Mouse (Mus musculus) stomach, embryonic 14.5 days (tissue): Measurements from ENCODE around the gene Ly86. TPM values are rescaled to one million over a fixed set of nuclear protein-coding genes. Genes with fewer than 3 reads are reported as not detected.
A peak's percentile ranks its signal among the peaks of the same experiment; 100 is the strongest.

Experiments
- ATAC-seq: fragments of 200-750 bp; cut with Nextera tagmentation; 2 replicates; pipeline ENCODE4 v1.8.0; 2017; ENCODE audit warnings: low read depth, moderate TSS enrichment; ENCODE audit not compliant: insufficient number of reproducible peaks, insufficient read depth, low FRiP score
- H3K27ac ChIP-seq: fragments of 300-500 bp; sonication (generic); 2 replicates; pipeline ENCODE4 v1.5.1; 2014; ENCODE audit warnings: mild to moderate bottlenecking, low read length, moderate library complexity, mixed read lengths
- H3K27me3 ChIP-seq: fragments of 300-500 bp; sonication (generic); 2 replicates; pipeline ENCODE4 v1.6.1; 2014; ENCODE audit warnings: low read length, control low read depth, mixed read lengths; ENCODE audit not compliant: control insufficient read depth, insufficient read depth
- H3K36me3 ChIP-seq: fragments of 300-500 bp; sonication (generic); 2 replicates; pipeline ENCODE4 v1.6.1; 2014; ENCODE audit warnings: mild to moderate bottlenecking, control low read depth, low read length, moderate library complexity, mixed read lengths; ENCODE audit not compliant: control insufficient read depth, insufficient read depth
- H3K4me1 ChIP-seq: fragments of 300-500 bp; sonication (generic); 2 replicates; pipeline ENCODE4 v1.6.1; 2014; ENCODE audit warnings: low read length, control low read depth, mixed read lengths; ENCODE audit not compliant: control insufficient read depth, insufficient read depth
- H3K4me2 ChIP-seq: fragments of 300-500 bp; sonication (generic); replicated peaks from 2 replicates; pipeline ENCODE4 v1.6.1; 2014; ENCODE audit warnings: low read depth, low read length, control low read depth
- H3K4me3 ChIP-seq: fragments of 300-500 bp; sonication (generic); 2 replicates; pipeline ENCODE4 v1.5.1; 2014; ENCODE audit warnings: low read depth, low read length, control low read depth
- H3K9ac ChIP-seq: fragments of 300-500 bp; sonication (generic); replicated peaks from 2 replicates; pipeline ENCODE4 v1.6.1; 2014; ENCODE audit warnings: low read depth, mild to moderate bottlenecking, control low read depth, low read length, moderate library complexity, mixed read lengths
- H3K9me3 ChIP-seq: fragments of 300-500 bp; sonication (generic); 2 replicates; pipeline ENCODE4 v1.6.1; 2016; ENCODE audit warnings: low read depth, low read length, control low read depth; ENCODE audit not compliant: control insufficient read depth
- WGBS: fragments of 180-500 bp; shearing (Covaris S2); extraction: QIAGEN DNeasy Blood & Tissue Kit; methylation state at CpG from one replicate; pipeline ENCODE4 v1.1.7; 2014; 5-methylcytosine and 5-hydroxymethylcytosine counted together
- polyA plus RNA-seq: library from polyadenylated mRNA; unstranded; fragments of >200 nt; fragmentation: Nextera tagmentation; extraction: Ambion mirVana; gene quantifications from 2 replicates; pipeline ENCODE4 v1.2.1, GENCODE M21; 2014

Ly86 gene
- polyA plus RNA-seq, 1 experiment from 2014 or later, result 13.1 TPM

DNA sequence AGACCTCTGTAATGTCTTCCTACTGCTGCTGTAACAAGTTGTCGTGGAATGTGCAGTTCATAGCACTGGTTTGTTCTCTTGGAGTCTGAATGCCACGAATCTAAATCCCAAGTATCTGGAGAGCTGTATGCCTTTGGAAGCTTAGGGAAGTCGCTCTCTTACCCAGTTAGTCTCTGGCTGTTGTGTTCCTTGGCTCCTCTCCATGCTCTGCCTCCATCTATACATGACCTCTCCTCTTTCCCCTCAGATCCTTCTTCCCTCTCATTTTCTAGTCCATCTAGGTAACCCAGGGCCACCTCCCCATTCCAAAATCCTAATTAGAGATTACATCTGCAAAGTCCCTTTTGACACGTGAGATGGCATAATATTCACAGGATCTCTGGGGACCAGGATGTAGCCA lies 53.8 kb downstream of the Ly86 start:
- H3K27me3 ChIP-seq, result no peaks in the 10 kb centered on the region
- ATAC-seq, result no peak
- 75% methylated on average over 4 of the region's 4 CpGs for WGBS
- H3K4me2 ChIP-seq, result no peak overlapping the region
- H3K36me3 ChIP-seq, result no peaks in the 10 kb centered on the region
- H3K4me1 ChIP-seq, result no peaks in the 10 kb centered on the region
- H3K9me3 ChIP-seq, result no peaks in the 10 kb centered on the region
- no peak overlapping the region for H3K9ac ChIP-seq
- H3K27ac ChIP-seq, result no peak overlapping the region
- H3K4me3 ChIP-seq, result no peak overlapping the region

DNA sequence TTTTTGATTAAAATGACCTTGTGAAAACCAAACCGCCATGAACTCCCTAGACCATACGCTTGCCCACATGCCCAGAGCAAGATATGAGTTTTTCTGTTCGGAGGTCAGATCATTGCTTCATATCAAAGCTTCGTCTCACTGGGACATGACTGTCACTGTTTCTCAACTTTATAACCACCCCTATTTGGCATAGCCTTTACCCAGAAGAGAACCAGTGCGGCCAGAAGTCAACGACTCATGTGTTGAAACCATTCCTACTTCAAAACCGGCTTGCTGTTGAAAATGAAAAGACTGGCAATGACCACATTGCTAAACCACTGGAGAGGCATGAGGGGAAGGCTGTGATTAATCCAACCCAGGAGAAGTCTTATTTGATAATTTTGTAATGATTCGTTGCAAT lies 54.3 kb downstream of the Ly86 start:
- Histone ChIP-seq H3K9ac (no peak overlapping the region), H3K4me1 (no peaks in the 10 kb centered on the region), H3K9me3 (no peaks in the 10 kb centered on the region), H3K4me3 (no peak overlapping the region), H3K36me3 (no peaks in the 10 kb centered on the region), H3K27me3 (no peaks in the 10 kb centered on the region), H3K4me2 (no peak overlapping the region), H3K27ac (no peak overlapping the region)
- 93% methylated on average over 8 of the region's 8 CpGs for WGBS
- ATAC-seq, result no peak

DNA sequence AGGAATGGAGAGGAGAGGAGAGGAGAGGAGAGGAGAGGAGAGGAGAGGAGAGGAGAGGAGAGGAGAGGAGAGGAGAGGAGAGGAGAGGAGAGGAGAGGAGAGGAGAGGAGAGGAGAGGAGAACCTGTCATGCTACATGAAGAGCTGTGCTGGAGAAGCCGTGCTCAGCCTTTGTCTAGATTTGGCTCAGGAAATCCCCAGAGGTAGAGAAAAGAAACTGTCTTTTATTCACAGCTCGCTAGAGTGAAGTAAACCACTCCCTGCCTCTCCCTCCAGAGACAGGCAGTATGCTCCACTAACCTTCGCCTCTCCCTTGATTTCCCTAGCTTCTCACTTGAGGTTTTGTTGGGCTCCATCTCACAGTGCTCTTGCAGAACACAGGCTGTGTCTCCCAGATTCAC lies 57.4 kb downstream of the Ly86 start:
- 47% methylated on average over 3 of the region's 3 CpGs for WGBS
- no peak for ATAC-seq
- Histone ChIP-seq H3K4me3 (no peak overlapping the region), H3K36me3 (no peaks in the 10 kb centered on the region), H3K27me3 (no peaks in the 10 kb centered on the region), H3K9ac (no peak overlapping the region), H3K4me1 (no peaks in the 10 kb centered on the region), H3K27ac (no peak overlapping the region), H3K4me2 (no peak overlapping the region), H3K9me3 (no peaks in the 10 kb centered on the region)

DNA sequence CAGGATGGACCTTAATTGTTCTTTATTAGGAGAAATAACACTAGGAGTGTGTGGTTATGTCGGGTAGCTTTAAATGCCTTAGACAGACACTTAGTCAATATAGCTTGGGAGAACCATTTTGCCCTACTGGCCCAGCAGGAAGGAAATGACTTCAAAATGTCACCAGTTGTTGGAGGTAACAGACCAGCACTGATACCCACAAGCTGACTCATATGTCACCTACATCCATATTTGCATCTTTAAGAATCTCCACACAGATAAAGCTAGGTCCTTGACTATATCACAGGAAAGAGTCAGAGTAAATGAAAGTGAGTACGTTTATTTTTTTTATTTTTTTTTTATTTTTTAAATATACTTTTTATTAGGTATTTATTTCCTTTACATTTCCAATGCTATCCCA lies 58.7 kb downstream of the Ly86 start:
- Histone ChIP-seq H3K4me1 (no peaks in the 10 kb centered on the region), H3K36me3 (no peaks in the 10 kb centered on the region), H3K4me2 (no peak overlapping the region), H3K9me3 (no peaks in the 10 kb centered on the region), H3K9ac (no peak overlapping the region), H3K4me3 (no peak overlapping the region), H3K27me3 (no peaks in the 10 kb centered on the region), H3K27ac (no peak overlapping the region)
- ATAC-seq, result no peak
- 85% methylated on average over 2 of the region's 2 CpGs for WGBS

DNA sequence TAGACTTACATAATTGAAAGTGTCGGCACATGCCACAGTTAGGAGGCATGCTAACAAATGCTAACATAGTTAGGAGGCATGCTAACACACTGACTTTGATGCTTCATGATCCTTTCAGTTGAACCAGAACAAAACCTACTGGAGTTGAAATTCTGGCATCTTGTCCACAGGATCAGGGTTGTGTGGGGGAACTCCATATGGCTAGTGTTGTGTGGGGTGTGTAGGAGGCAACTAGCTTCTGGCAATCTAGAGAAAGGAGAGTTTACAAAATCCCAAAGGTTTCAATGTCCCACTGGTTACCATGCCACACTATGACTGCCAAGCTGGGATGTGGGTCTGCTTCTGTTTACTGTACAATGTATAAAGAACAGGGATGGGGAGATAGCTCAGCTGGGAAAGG lies 70.7 kb downstream of the Ly86 start:
- no peak overlapping the region for H3K9ac ChIP-seq
- no peak overlapping the region for H3K4me2 ChIP-seq
- H3K27me3 ChIP-seq, result no peaks in the 10 kb centered on the region
- no peak for ATAC-seq
- H3K4me3 ChIP-seq, result no peak overlapping the region
- 89% methylated on average over 1 of the region's 1 CpGs for WGBS
- no peaks in the 10 kb centered on the region for H3K4me1 ChIP-seq
- H3K9me3 ChIP-seq, result no peaks in the 10 kb centered on the region
- H3K27ac ChIP-seq, result no peak overlapping the region
- no peaks in the 10 kb centered on the region for H3K36me3 ChIP-seq

DNA sequence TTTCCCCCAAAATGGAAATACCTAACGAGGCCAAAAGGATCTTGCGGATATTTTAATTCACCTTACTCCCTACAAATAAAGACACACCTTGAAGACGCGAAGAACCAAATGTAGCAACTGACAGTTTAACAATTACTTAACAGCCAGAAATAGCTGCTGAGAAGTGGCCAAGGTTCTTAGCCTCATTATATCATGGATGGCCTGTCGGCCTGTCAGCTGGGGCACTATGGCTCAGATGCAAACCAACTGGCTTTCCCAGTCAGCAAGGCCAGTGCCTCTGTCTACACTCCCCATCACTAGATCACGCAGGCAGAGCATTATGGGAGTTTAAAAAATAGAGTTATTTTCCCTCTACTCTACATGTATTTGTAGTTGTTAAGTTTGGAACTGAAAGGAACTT lies 78.4 kb downstream of the Ly86 start:
- ATAC-seq, result no peak

DNA sequence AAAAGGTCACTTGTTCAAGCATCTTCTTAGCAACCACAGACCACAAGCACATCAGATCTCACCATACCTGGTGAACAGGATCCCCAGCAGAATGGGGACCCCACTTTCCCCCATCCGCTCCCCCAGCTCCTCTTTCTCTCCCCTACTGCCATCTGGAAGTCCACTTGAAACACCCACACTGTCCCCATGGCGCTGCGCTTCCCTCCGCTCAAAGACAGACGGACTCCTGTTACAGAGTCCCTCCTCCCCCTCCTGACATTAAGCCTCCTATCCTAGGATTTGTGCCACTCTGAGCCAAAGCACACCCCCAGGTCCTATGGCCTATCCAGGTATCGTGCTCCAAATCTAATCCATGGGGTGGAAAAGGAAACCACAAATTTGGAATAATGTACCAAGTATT lies 79.9 kb downstream of the Ly86 start:
- no peak overlapping the region for H3K4me3 ChIP-seq
- no peaks in the 10 kb centered on the region for H3K9me3 ChIP-seq
- no peak overlapping the region for H3K9ac ChIP-seq
- H3K27me3 ChIP-seq, result no peaks in the 10 kb centered on the region
- H3K36me3 ChIP-seq, result no peaks in the 10 kb centered on the region
- H3K4me2 ChIP-seq, result no peak overlapping the region
- H3K4me1 ChIP-seq, result no peaks in the 10 kb centered on the region
- WGBS, result 91% methylated on average over 6 of the region's 6 CpGs
- no peak overlapping the region for H3K27ac ChIP-seq
- no peak for ATAC-seq

More for the DNA sequence above, 78.4 kb downstream of the Ly86 start:
- no peak overlapping the region for H3K4me2 ChIP-seq
- H3K9ac ChIP-seq, result no peak overlapping the region
- 79% methylated on average over 6 of the region's 6 CpGs for WGBS
- H3K9me3 ChIP-seq, result no peaks in the 10 kb centered on the region
- H3K27me3 ChIP-seq, result no peaks in the 10 kb centered on the region
- H3K27ac ChIP-seq, result no peak overlapping the region
- no peaks in the 10 kb centered on the region for H3K36me3 ChIP-seq
- H3K4me3 ChIP-seq, result no peak overlapping the region
- H3K4me1 ChIP-seq, result no peaks in the 10 kb centered on the region

DNA sequence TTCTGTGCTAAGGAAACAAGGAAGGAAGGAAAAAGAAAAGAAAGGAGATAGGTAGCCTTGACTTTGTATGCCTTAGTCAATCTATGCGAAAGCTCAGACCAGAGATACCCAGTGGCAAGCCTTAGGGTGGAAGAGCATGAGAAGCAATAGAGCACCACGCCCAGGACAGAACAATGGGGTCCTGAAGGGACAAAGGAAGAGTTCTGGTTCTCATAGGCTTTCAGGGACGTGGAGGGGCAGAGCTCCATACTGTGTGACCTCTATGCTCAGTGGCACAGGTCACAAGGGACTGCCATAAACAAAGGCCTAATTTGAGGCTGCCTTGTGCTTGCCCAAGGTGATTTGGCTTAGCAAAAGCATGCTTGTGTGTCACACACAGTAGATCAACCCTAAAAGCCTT lies 80.4 kb downstream of the Ly86 start:
- Histone ChIP-seq H3K27ac (no peak overlapping the region), H3K36me3 (no peaks in the 10 kb centered on the region), H3K9me3 (no peaks in the 10 kb centered on the region), H3K4me2 (no peak overlapping the region), H3K4me3 (no peak overlapping the region), H3K9ac (no peak overlapping the region), H3K4me1 (no peaks in the 10 kb centered on the region; the same call in 1 of the 2 replicates), H3K27me3 (no peaks in the 10 kb centered on the region)
- 73% methylated on average over 3 of the region's 3 CpGs for WGBS
- ATAC-seq, result no peak

DNA sequence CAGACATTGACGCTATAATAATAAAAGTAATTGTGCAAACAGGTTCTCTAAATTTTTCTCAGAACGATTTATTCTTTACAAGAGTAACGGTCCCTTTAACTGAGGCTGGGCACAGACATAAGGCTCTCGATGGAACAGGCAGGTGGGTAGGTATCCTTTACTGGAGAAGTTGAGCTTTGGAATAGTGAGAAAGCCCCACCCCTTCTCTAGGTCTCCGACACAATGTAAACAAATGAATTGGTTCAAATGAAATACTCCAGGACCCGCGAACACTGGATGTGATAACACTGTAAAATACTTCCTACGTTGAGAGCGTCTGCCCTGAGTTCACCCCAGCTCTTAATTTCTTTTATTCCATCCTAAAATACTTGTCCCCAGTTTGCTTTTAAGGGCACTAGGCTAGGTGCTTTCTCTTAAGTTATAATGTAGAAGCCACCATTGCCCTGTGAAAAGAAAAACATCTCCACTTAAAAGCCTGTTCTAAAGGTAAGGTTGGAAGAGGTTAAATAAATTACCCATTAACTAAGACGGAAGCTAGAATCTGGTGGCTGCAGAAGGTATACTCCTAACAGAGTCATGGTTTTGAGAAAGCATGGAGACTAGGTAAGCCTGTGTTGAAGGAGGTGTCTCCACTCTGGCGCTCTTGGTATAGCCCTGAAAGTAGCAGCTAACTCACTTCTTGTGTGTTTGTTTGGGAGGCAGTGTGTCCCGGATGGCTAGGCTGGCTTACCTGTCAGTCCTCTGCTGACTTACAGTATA lies 81.7 kb downstream of the Ly86 start:
- Histone ChIP-seq H3K36me3 (no peaks in the 10 kb centered on the region), H3K4me2 (no peak overlapping the region), H3K27me3 (no peaks in the 10 kb centered on the region), H3K9me3 (no peaks in the 10 kb centered on the region), H3K9ac (no peak overlapping the region), H3K4me3 (no peak overlapping the region), H3K4me1 (no peaks in the 10 kb centered on the region; the same call in 1 of the 2 replicates), H3K27ac (no peak overlapping the region)
- WGBS, result 48% methylated on average over 12 of the region's 12 CpGs
- ATAC-seq, result peak; percentile 74; the same call in 1 of the 2 replicates
